Mouse (Mus musculus): ENCODE measurements around the gene Mon1a. TPM values are rescaled to one million over a fixed set of nuclear protein-coding genes. Genes with fewer than 3 reads are reported as not detected.

Mon1a gene
- total RNA-seq, 4 experiments from 2014 or later: 21.0 to 30.2 (median 27.2) TPM

- no peak for DNase-seq (ENCODE audit: low spot score in 2 of 2)
Observed at GRCm38 (mm10) chr9:107949184-107949921, 61.4 kb downstream of the Mon1a start.

DNA sequence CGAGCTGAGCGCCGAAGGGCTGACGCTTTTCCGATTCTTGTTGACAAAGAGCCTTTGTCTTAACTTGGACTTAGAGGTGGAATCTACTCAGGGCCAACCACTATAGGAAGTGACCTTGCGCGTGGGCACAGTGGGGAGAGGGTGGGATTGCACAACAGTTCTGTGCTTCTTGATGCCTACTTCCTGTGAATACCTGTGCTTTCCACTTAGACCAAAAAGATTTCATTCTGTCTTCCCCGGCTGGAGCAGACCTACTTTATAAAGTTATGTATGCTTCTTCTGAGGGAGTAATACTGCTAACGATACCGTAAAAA, 61.9 kb downstream of the Mon1a start, which contains the start of gene Traip:
Gene Traip (plus strand): TSS at position 215 of the 314 bp plus-strand sequence.
- no peak for DNase-seq (ENCODE audit: low spot score in 2 of 2)

DNA sequence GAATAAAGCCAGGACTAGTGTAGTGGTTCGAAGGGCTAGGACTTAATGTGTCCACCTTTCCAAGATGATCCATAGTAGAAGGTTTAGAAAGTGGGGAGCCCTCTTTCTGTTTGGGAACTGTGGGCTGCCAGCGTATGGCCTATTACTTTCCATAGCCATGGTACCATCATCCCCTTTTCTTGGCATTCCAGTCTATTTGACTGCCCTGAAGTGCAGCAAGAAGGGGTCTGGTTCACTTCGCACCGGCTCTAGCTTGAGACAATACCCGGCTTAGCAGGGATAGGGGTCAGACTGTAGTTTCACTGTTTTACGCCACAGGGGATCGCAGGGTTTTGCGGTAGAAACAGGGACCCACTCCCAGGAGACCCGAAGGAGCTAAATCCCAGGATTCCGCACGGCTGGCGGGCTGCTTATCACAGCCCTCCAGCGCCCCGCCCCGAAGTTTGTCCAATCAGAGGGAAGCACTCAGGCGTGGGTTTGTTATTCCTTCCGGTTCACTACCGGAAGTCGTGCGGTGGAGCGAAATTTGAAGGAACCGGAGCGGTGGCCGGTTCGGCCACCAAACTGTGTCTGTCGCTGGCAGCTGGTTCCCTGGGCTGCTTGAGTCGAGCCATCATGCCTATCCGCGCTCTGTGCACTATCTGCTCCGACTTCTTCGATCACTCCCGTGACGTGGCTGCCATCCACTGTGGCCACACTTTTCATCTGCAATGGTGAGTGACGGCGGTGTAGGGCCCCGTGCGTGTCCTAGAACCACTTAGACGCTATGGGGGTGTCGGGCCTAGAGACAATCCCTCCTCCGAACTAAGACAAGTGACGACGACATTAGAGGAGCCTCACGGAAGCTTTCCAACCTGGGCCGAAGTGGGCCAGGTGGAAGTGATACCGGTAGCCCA, 62.8 kb downstream of the Mon1a start:
- peak; percentile 87 to 90 for DNase-seq (ENCODE audit: low spot score in 2 of 2)

Other genes starting within 250 kb of the Mon1a start
- gene Slc38a3, start 218.6 kb upstream of the Mon1a start, total RNA-seq (2022): 10 to 100 TPM; 61.3 to 74.3 (median 69.2) TPM
- under 1 TPM; 0.14 to 0.43 (median 0.27) TPM for gene Gnat1, start 208.4 kb upstream of the Mon1a start, total RNA-seq (2022)
- gene Sema3f, start 177.7 kb upstream of the Mon1a start, total RNA-seq (2022): 1 to 10 TPM; 5.4 to 9.3 (median 6.5) TPM
- 100 to 1,000 TPM; 136 to 170 (median 155) TPM for gene Rbm5, start 117.2 kb upstream of the Mon1a start, total RNA-seq (2022)
- gene Rbm6, start 14.9 kb upstream of the Mon1a start, total RNA-seq (2022): 10 to 100 TPM; 60.2 to 80.8 (median 68.6) TPM
- gene Mst1r, start 18.7 kb downstream of the Mon1a start, total RNA-seq (2022): 1 to 10 TPM; 1.5 to 3.9 (median 2.5) TPM
- gene Actl11, start 40.3 kb downstream of the Mon1a start, total RNA-seq (2022): not detected
- gene Camkv, start 47.5 kb downstream of the Mon1a start, total RNA-seq (2022): 100 to 1,000 TPM; 470 to 535 (median 505) TPM
- gene Traip, start 62.0 kb downstream of the Mon1a start, total RNA-seq (2022): 10 to 100 TPM; 15.2 to 26.6 (median 19.9) TPM
- 10 to 100 TPM in 2 of 4 experiments, 1 to 10 TPM in 2; 5.8 to 14.1 (median 11.1) TPM for gene Uba7, start 87.4 kb downstream of the Mon1a start, total RNA-seq (2022)
- 1 to 10 TPM in 3 of 4 experiments, under 1 TPM in 1; 0.71 to 2.1 (median 1.4) TPM for gene Gm20661, start 94.9 kb downstream of the Mon1a start, total RNA-seq (2022)
- gene Inka1, start 97.7 kb downstream of the Mon1a start, total RNA-seq (2022): 10 to 100 TPM in 3 of 4 experiments, 1 to 10 TPM in 1; 9.5 to 14.1 (median 12.0) TPM
- gene Cdhr4, start 104.3 kb downstream of the Mon1a start, total RNA-seq (2022): 1 to 10 TPM; 4.0 to 8.2 (median 6.7) TPM
- 1 to 10 TPM in 2 of 4 experiments, under 1 TPM in 2; 0.78 to 3.9 (median 2.1) TPM for gene Gm20662, start 108.2 kb downstream of the Mon1a start, total RNA-seq (2022)
- 100 to 1,000 TPM; 193 to 261 (median 223) TPM for gene Ip6k1, start 114.3 kb downstream of the Mon1a start, total RNA-seq (2022)
- gene Gmppb, start 161.1 kb downstream of the Mon1a start, total RNA-seq (2022): 10 to 100 TPM; 17.2 to 21.6 (median 19.2) TPM
- gene Amigo3, start 165.0 kb downstream of the Mon1a start, total RNA-seq (2022): 1 to 10 TPM; 1.2 to 2.3 (median 1.6) TPM
- gene Mst1, start 192.3 kb downstream of the Mon1a start, total RNA-seq (2022): not detected
- 100 to 1,000 TPM in 3 of 4 experiments, 10 to 100 TPM in 1; 89.0 to 123 (median 115) TPM for gene Rnf123, start 195.2 kb downstream of the Mon1a start, total RNA-seq (2022)
- gene Apeh, start 206.5 kb downstream of the Mon1a start, total RNA-seq (2022): 10 to 100 TPM; 33.9 to 45.8 (median 35.5) TPM